Mouse (Mus musculus) E14TG2a.4 (cell line): ENCODE measurements around the gene Fam53b.
A peak's percentile ranks its signal among the peaks of the same experiment; 100 is the strongest.

ENCODE experiments used
- H3K27me3 ChIP-seq: 2 replicates; pipeline ENCODE4 v1.6.1; 2014; ENCODE audit warnings: low read length, control low read depth; ENCODE audit not compliant: insufficient read depth
- H3K36me3 ChIP-seq: 2 replicates; pipeline ENCODE4 v1.6.1; 2014; ENCODE audit warnings: low read length, control low read depth; ENCODE audit not compliant: insufficient read depth
- H3K4me1 ChIP-seq: replicated peaks from 2 replicates; pipeline ENCODE4 v1.6.1; 2014; ENCODE audit warnings: low read depth, low read length, control low read depth
- H3K4me3 ChIP-seq: replicated peaks from 2 replicates; pipeline ENCODE4 v1.5.1; 2014; ENCODE audit warnings: mild to moderate bottlenecking, low read length
- H3K9me3 ChIP-seq: 2 replicates; pipeline ENCODE4 v1.6.1; 2014; ENCODE audit warnings: low read length, control low read depth
- CTCF ChIP-seq: conservative IDR thresholded peaks from 2 replicates; pipeline ENCODE4 v1.5.1; 2014; ENCODE audit warnings: low read length
- NANOG ChIP-seq: IDR thresholded peaks from 2 replicates; pipeline ENCODE4 v1.6.1; 2014; ENCODE audit warnings: borderline replicate concordance, low read length, mixed read lengths
- POU5F1 ChIP-seq: IDR thresholded peaks from 2 replicates; pipeline ENCODE4 v1.6.1; 2014; ENCODE audit warnings: low read length, borderline replicate concordance

Gene Fam53b

DNA sequence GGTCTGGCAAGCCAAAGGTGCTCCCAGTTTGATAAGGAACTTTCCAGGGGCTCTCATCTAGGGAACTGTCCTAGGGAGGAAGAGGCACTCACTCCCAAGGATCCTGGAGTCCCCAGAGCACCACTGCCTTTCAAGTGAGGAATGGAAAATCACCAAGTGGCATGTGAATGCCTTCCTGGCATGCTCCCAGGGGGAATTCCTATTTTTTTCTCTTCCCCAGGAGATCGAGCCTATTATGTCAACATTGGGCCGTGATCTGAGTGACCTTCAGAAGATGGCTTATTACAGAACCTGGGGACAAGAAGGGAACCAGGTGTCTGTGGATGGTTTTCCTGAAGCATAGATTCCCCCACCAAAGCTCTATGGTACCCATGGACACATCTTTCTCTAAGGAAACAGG is 62.0 kb downstream of the Fam53b start:
- Histone ChIP-seq H3K4me3 (no peak overlapping the region), H3K27me3 (no peaks in the 10 kb centered on the region), H3K36me3 (peaks cover 4% of the 10 kb centered on the region; the same call in 1 of the 2 replicates), H3K4me1 (no peaks in the 10 kb centered on the region), H3K9me3 (no peaks in the 10 kb centered on the region)
- no peak for TF ChIP-seq POU5F1
- no peak for TF ChIP-seq CTCF
- TF ChIP-seq NANOG = no peak

DNA sequence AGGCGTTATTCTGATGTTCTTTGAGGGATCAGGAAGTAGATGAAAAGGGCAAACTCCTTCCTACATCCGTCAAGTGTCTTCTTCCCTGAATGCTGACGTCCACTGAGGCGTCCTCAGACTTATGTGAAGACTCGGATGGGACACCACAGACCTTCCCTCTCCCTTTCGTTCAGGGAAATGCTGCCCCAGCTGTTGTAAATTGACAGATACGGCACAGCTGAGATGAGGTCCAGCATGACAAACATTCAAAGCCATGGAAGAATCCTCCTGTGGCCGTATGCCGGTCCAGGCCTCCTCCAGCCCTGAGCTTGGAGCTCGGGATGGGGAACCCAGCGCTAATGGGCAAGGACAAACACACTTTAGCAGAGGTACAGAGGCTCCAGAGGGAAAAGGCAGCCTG is 64.2 kb downstream of the Fam53b start:
- H3K9me3 ChIP-seq = no peaks in the 10 kb centered on the region
- no peaks in the 10 kb centered on the region for H3K27me3 ChIP-seq
- H3K4me1 ChIP-seq = no peaks in the 10 kb centered on the region
- 0 out of 2 replicates have a peak, but pooled peaks cover 3% of the 10 kb centered on the region for H3K36me3 ChIP-seq
- H3K4me3 ChIP-seq = no peak overlapping the region
- no peak for TF ChIP-seq POU5F1
- no peak for TF ChIP-seq NANOG
- no peak for TF ChIP-seq CTCF

DNA sequence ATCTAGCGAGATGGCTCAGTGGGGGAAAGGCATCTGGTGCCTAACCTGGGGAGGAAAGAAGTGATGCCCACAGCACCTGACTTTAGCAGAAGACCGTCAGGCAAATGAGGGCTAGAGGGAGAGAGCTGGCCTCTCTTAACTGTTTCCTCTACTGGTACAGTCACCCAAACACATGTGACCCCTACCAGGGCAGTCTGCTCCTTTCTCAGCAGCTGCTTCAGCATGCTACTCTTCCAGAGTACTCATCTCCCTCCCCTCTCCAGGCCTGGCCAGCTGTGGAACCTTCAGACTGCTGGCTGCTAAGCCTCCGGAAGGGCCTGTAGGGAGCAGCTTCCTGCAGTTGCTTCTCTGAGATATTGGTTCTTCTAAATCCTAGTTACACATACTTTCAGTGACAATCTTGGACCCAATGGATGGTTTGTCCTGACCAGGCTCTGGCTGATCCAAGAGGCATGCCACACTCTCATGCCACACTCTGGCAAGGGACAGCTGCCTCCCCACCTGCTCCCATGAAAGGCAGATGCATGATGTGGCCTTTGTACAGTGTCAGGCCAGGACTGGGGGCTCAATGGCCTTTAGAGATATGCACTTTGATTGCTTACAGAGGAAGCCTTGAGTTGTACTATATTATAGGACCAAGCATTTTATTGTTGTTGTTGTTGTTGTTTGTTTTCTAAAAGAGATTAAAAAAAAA is 65.5 kb downstream of the Fam53b start:
- TF ChIP-seq CTCF (no peak), POU5F1 (no peak), NANOG (no peak)
- Histone ChIP-seq H3K36me3 (0 out of 2 replicates have a peak, but pooled peaks cover 3% of the 10 kb centered on the region), H3K27me3 (0 out of 2 replicates have a peak, but pooled peaks cover under 1% of the 10 kb centered on the region), H3K4me3 (no peak overlapping the region), H3K4me1 (no peaks in the 10 kb centered on the region), H3K9me3 (no peaks in the 10 kb centered on the region)

DNA sequence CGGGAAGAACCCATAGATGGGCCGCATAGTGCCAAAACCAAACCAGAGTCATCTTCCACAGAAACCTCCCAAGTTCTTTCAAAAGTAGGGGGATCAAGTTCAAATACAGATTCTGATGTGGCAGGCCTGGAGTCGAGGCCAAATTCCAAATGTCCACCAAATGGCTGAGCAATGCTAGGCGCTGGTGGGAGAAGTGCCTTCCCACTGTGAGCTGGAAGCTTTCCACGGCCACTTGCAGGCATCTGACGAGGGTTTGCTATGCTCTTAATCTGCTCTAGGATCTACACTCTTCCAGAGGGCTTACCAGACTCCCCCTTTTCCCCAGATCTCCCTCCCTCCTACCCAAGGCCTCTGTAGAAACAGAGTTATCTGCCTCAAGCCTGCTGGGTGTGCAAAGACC is 66.6 kb downstream of the Fam53b start:
- Histone ChIP-seq H3K9me3 (no peaks in the 10 kb centered on the region), H3K4me1 (peaks cover 11% of the 10 kb centered on the region), H3K27me3 (0 out of 2 replicates have a peak, but pooled peaks cover 4% of the 10 kb centered on the region), H3K36me3 (no peaks in the 10 kb centered on the region), H3K4me3 (no peak overlapping the region)
- TF ChIP-seq NANOG (no peak), CTCF (no peak), POU5F1 (no peak)

DNA sequence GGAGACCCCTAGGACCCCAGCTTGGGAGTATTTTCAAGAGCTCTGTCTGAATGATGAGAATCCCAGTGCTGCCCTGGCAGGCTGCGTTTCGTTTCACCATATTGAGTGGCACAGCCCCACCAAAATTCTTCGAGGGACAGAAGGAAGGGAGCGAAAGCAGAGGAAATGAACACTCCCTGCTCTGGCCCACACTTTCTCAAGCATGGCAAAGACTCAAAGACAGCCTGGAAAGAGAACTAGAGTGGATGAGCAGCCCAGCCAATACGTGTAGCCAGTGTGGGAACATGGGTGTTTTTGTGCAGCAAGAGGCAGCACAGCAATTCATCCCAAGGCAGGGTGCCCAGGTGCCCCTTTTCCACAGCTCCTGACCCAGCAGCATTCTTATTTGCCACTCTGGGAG is 70.8 kb downstream of the Fam53b start:
- H3K36me3 ChIP-seq = no peaks in the 10 kb centered on the region
- TF ChIP-seq POU5F1 (no peak), CTCF (no peak), NANOG (no peak)

DNA sequence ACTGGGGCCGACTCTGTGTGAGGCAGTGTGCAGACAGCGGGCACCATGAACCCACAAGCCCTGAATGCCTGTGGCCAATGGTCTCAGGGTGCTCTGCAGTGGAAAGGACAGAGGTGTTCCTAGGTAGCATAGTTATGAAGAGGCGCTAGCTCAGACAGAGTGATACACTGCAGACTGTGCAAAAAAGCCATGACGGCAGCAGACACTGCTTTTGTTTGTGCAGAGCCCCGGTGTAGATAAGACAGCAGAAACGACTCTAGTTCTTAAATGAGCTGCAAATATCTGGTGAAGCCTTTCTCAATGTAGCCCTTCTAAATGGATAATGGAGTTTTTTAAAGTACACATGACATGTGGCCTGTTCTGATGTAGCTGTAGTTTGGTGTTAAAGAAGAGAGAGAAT is 73.9 kb downstream of the Fam53b start:
- H3K27me3 ChIP-seq = 0 out of 2 replicates have a peak, but pooled peaks cover 4% of the 10 kb centered on the region
- no peaks in the 10 kb centered on the region for H3K9me3 ChIP-seq
- H3K4me1 ChIP-seq = peaks cover 48% of the 10 kb centered on the region
- no peak overlapping the region for H3K4me3 ChIP-seq
- H3K36me3 ChIP-seq = no peaks in the 10 kb centered on the region
- TF ChIP-seq NANOG (no peak), CTCF (no peak), POU5F1 (no peak)

More for the DNA sequence above, 70.8 kb downstream of the Fam53b start:
- Histone ChIP-seq H3K9me3 (no peaks in the 10 kb centered on the region), H3K4me3 (no peak overlapping the region), H3K4me1 (peaks cover 23% of the 10 kb centered on the region), H3K27me3 (0 out of 2 replicates have a peak, but pooled peaks cover 4% of the 10 kb centered on the region)

DNA sequence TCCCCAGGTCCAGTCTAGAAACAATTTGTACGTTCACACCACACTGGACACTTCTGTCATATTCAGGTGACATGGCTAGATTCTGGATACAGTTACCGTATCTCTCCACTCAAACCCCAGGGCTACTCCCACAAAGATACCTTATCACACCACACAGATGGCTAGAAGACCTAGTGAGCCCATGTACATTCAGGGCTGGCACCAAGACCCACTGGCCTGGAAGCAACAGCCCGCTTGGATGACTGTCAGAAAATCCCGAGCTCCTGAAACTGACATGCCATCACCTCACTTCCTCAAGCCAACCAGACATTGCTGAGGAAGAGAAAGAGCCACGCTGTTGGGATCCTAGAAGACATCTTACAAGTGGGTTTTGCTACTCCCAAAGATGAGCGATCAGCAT is 74.8 kb downstream of the Fam53b start:
- TF ChIP-seq NANOG (no peak), POU5F1 (no peak), CTCF (no peak)
- Histone ChIP-seq H3K27me3 (0 out of 2 replicates have a peak, but pooled peaks cover 4% of the 10 kb centered on the region), H3K4me1 (peaks cover 58% of the 10 kb centered on the region), H3K9me3 (no peaks in the 10 kb centered on the region), H3K36me3 (no peaks in the 10 kb centered on the region), H3K4me3 (no peak overlapping the region)

DNA sequence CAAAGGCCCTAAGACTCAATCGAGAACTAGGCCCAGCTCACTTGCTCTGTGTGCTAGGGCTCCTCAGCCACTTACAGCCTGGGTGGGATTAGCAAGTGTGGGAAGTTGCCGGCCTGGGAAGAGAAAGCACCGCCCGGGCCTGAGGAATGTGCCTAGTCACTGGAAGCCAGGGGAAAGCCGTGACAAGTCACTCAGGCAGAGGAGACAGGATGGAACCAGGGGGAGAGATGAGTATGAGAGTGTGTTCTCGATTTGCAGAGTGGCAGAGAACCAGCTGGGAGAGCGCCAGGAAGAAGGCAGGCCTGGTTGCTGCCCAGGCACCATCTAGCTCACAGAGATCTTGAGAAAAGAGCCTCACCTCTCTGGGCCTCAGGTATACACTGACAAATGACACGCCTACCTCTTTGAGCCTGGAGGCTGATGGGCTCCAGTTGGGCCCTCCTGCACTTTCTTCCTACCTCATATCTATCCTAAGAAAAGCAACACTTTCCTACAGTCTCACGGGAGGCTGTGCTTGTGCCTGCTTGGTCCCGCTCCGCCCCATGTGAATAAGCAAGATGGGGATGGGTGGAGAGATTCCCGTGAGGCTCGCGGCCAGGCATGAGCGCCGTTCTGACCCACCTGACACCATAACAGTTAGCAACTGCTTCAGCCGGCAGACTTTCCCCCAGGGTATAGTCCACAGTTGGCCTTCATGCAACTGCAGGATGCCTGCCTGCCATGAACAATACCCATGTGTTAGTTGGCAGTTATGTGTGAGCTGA is 77.4 kb downstream of the Fam53b start:
- peaks cover 64% of the 10 kb centered on the region for H3K4me1 ChIP-seq
- H3K36me3 ChIP-seq = no peaks in the 10 kb centered on the region
- no peaks in the 10 kb centered on the region for H3K27me3 ChIP-seq
- H3K4me3 ChIP-seq = peak overlapping the region; percentile 60
- no peaks in the 10 kb centered on the region for H3K9me3 ChIP-seq
- TF ChIP-seq CTCF (no peak), POU5F1 (no peak), NANOG (no peak)
